Mouse (Mus musculus): Measurements from ENCODE around the gene Tmem140.

Tmem140 gene

DNA sequence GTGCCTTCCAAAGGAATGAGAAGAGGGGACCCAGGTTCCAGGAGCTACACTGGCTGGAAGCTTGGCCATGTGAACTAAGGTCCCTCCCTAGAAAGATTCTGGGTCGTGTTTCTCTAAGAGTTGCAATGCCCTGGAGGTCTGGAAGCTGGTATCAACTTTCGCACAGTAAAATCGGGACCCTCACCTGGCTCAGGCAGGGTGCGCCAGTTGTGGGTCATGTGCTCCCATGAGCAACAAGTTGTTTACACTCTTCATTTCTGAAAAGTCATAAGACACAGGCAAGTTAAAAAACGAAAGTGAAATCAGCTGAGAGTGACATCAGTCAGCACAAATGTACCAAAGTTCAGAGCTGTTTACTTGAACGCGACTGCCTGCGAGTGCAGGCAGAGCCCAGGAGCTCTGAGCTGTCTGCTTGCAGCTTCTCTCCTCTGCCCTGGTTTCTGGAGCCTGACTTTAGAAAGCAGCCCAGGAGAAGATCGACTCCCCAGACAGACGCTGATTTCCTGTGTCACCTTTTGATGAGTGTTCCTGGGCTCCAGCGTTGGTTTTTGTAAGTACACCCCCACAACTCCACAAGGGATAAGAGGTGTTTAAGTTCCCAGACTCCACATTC lies at the start of gene Tmem140:
Gene Tmem140 (plus strand): TSS at position 356 of the 613 bp plus-strand sequence.
- DNase-seq (ENCODE audit: low read depth, low spot score), result no peak

DNA sequence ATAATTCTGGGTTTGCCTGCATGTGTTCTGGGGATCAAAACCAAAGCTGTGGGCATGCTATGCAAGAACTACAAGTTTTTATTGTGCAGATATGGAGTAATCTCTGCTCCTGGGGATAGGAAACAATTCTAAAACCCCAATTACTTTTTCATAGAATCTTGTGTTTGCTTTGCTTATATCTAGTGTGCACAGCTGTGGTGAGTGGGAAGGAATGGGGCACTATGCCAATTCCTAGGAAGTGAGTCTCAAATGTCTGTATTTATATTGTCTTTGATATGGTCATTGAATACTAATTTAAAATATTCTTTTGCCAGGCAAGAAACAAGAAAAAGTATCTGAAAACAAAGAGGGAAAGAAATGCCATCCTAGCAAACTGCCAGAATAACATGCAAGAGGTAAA lies 38.5 kb upstream of the Tmem140 start:
- peak; percentile 68 for DNase-seq (ENCODE audit: low read depth, low spot score)

DNA sequence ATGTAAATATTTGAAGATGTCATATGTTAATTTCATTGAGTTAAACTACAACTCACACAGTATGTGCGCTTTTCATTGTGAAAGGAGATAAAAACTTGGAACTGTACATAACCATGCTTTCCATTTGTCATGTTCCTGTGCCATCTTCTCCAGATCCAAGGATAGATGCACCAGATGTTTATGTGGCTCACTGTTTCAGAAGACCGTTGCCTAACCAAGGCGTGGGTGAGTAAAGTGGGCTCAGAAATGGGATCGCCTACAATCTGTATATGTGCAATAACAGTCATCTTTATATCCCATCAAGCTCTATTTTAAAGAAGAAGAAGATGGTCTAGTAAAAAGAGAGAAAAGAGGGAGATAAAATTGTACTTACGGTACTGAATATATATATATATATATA lies 30.6 kb upstream of the Tmem140 start:
- peak; percentile 78 for DNase-seq (ENCODE audit: low read depth, low spot score)

DNA sequence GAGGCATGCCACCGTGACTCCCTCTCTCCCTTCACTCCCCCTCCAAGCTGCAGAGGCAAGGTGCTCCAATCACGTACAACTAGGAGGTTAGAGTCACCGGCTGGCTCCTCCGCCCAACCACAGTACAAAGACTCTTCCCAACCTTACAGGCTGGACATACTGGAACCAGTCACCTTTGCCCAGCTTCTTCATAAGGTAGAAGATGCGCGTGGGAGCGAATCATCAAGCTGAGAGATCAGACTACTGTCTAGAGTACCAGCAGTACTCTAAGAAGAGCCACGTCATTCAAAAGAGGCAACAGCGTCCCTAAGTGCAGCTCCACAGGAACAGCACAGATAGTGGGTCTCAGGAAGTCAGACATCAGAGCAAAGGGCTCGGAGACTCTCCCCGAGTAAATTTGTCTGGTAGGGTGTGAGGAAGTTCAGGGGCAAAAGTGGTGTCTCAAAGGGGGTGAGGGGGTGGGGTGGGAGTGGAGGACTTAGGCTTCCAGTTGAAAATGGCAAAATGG lies 1.3 kb upstream of the Tmem140 start:
- DNase-seq (ENCODE audit: low read depth, low spot score), result no peak

DNA sequence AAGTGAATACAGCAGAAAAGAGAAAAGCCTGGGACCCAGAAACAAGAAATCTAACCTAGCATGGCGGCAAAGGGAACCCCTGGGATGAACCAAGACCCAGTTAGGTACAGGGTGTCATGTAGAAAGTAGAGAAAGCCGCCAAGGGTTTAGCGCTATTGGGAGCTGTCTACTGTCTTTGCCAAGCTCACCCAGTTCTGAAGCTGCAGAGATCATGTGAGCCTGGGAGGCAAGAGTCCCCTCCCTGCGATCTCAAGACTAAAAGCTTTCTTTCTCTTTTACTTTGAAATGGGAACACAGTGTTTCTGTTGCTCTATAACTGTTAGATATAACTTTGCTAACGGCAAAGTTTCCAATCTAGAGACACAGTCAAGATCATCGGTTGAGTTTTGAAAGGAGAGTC lies 565 bp upstream of the Tmem140 start:
- no peak for DNase-seq (ENCODE audit: low read depth, low spot score)

DNA sequence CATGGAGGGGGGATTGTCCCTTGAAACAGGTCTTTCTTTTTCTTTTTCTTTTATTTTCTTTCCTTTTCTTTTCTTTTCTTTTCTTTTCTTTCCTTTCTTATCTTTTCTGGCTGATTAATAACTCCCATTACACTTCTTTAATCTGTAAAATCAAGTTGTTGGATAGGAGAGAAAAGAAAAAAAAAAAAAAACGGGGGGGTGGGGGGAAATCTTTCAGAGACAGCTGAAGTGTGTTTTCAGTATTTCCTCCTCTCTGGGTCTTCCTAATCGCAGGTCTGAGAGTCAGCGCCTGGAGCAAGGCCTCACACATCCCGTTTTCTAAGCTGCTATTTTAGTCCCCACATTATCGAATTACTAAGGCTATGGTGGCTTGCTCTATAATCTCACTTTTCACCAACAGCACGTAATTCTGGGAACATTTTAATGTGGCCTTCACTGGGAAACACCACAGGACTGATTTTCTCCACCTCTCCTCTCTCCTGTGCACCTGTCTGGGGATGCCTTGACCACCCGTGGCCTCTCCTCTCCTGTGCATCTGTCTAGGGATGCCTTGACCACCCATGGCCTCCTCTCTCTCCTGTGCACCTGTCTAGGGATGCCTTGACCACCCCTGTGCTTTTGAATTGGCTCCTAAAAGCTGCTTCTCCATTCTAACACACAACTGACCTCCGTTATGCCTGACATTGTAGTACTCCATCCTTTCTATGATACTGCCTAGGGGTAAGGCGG lies 1.0 kb downstream of the Tmem140 start:
- no peak for DNase-seq (ENCODE audit: low read depth, low spot score)

DNA sequence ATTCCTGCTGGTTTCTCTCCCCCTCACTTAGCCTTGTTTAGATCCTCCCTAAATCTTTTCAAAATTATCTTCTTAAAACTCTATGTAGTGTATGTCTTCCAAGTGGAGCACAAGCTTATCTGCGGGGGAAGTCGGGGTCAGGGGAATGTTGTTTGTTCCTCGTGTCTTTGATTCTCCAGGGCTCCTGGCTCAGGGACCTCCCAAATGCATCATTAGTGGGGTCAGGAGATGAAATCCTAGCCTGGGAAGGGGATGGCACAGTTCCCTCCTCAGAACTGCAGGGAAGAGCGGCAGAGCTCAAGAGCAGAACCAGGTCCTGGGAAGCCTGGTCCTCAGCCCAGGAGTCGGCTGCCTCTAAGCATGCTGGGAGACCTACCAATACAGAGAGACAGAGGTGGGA lies 2.3 kb downstream of the Tmem140 start:
- DNase-seq (ENCODE audit: low read depth, low spot score), result no peak

DNA sequence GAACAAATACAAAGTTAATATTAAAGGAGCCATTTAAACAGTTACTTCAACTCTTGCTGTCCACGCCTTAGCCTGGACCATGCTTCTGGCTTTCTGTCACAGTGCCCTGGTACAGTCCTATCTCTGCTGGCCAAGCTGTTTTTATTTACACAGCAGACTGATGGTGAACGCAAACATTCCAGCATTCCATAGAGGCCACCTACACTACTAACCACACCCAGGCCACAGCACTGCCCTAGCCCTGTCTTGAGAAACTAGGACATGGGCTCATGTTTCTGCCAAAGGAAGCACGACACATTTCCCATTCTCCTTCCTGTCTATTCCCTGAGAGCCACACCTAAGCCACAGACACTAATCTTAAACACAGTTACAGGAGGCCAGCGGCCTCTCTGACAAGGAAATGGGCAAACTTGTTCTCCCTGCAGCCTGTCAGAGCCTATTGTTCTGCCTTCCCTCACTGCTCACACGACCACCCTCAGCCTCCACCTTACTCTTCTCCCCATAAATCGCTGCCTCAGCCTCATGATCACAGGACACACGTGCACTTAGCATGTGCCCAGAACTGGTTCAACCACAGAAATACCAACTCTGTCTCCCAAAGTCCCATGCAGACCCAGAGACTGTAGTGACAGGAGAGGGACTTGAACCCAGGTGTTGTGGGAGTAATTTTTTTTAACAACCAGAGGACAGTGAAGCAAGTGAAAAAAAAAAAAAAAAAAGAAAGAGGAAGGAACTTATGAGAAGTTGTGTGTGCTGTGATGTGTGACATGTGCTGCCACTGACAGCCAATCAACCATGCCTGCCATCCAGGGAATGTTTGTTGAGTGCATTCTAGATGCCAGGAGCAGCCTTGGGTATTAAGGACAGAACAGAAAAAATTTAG lies 3.0 kb downstream of the Tmem140 start:
- DNase-seq (ENCODE audit: low read depth, low spot score), result no peak

DNA sequence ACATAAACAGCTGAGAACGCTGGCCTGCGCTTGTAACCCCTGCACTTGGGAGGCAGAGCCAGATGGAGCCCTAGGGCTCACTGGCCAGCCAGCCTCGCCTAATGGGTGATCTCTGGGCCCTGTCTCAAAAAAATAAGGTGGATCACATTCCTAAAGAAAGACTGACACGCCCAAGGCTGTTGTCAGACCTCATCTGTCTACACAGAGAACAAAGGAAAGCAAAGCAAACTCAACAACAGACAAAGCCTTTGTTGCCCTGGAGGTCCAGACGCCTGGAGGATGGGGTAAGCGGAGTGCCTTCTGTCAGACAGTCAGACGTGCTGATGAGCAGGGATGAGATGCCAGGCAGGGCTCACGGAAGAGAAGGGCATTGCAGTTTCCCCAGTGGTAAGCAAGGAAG lies 3.8 kb downstream of the Tmem140 start:
- DNase-seq (ENCODE audit: low read depth, low spot score), result no peak

DNA sequence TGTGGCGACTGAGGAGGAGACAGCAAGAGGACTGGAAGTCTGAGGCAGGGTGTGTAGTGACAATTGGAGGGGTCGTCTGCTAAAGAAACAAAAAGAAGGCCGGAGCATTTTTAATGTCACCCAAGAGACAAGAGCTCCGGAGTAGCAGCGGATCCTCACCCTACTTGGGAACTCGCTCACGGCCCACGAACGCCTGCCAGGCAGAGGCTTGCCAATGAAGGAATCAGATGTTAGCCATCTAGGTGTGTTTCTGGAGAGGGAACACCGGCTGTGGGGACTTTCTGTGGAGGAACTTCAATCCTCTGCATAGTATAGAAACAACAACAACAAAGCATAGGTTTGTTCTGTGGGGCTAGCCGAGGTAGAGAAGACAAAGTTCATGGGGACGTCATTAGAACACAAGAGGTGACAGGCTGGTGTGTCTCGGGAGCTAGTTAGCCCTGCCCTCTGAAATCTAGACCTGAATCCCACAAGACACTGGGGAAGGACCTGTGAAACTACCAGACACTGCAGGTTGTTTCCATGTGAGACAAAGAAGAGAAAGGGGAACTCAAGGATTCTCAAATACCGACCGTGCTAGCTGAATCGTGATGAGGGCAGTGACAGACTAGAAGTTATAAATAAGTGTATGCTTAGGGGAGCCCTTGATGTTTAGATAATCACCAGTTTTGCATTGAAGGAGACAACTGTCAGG lies 4.5 kb downstream of the Tmem140 start:
- DNase-seq (ENCODE audit: low read depth, low spot score), result no peak

DNA sequence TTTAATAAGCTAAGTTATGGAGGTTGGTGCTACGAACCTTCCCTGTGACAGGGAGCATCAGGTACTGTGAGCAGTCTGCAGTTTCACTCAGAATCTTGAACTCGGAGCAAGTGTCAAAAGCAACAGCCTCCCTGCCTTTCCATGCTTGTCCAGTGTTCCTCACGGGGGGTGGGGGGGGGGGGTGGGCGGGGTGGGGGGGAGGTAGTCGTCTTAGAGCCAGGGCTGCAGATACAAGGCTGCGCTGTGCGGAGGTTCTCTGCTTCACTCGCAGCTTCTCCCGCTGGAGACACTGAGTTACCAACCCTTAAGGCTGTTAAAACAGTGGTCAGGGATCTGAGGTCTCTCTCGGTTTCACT lies 5.0 kb downstream of the Tmem140 start:
- no peak for DNase-seq (ENCODE audit: low read depth, low spot score)

DNA sequence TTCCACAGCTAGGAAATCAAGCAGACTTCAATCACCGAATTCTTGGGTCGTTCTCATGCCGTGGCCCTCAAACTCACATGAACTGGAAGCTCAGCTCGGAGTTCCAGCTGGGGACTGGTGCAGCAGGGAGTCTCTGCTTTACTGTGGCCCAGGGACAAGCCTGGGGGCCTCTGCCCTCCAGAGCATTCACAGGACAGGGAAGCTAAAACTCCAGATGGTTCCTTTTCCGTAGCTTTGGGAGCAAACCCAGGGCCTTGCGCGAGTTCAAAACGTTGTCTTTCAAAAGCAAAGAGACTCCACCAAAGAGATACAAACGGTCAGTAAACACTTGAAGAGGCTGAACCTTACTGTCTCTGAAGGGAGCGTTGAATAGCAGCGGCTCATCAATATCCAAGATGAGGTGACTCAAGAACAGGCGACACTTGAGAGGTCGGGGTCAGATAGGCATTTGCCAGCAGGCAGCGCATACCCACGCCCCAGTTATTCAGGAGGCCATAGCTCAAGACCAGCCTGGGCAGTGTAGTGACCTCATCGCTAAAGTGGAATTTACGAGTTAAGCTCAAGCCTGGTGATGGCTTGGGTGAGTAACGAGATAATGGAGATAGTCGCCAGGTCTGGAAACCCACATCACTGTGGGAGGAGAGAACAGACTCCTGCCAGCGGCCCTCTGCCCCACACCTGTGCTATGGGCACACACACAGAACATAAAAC lies 5.7 kb downstream of the Tmem140 start:
- no peak for DNase-seq (ENCODE audit: low read depth, low spot score)

DNA sequence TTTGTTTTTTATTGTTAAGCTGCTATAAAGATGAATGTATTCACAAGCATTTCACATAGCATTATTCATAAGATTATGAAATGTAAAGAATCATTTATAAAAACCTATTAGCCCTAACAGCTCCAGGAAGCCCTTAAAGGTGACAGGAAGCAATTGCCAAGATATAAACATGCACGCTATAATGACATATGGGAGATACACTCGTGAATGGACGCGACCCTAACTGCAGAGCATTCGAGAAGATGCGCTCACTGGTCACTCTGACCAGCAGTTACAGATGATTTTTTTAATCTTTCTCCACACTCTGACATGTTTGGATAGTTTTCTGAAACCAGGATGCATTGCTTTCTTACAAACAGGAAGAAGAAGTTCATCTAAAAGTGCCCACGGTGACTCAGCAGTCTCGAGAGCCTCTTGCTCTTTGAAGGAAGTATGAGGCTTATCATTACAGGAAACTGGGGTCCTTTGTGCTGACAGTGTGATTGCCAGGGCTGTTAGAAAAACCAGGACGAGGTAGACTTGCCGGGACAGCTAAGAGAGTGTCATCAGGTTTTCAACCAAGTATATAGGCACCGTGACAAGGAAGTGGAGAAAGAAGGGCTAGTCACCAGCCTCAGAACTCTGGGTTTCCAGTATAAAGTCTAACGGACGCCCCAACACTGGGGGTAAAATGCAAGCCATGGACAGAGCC lies 6.4 kb downstream of the Tmem140 start:
- DNase-seq (ENCODE audit: low read depth, low spot score), result no peak

DNA sequence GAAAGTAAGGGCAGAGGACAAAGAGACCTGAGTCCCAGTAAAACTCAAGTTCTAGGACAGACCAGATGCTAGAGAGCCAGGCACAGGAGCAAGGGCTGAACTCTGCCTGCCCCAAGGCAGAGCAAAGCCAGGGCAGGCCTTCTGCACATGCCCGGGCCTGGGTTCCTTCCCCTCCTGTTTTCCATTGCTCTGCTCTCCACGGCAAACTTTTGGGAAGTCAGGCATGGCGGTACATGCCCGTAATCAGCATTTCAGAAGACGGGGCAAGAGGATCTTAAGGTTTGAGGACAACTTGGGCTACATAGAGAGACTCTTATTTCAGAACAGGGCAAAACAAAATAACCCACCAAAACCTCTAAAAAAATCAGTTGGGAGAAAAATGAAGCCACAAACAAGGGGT lies 7.2 kb downstream of the Tmem140 start:
- DNase-seq (ENCODE audit: low read depth, low spot score), result no peak

DNA sequence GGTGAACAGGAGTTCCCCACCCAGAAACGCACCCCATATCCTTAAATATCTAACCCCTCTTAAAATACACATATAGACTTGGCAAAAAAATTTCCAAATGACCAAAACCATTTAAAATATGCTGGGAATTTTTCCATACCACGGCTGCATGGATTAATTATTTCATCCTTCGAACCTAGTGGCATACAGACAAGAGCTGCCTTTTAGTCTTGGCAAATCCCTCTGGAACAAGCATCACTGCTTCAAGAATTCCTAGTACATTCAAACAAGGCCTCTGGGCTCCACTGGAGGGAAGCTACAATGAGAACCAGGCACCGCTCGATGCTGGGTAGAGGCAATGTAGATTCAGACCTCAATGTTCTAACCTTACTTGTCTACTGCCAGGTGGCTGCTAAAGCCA lies 7.8 kb downstream of the Tmem140 start:
- DNase-seq (ENCODE audit: low read depth, low spot score), result no peak

DNA sequence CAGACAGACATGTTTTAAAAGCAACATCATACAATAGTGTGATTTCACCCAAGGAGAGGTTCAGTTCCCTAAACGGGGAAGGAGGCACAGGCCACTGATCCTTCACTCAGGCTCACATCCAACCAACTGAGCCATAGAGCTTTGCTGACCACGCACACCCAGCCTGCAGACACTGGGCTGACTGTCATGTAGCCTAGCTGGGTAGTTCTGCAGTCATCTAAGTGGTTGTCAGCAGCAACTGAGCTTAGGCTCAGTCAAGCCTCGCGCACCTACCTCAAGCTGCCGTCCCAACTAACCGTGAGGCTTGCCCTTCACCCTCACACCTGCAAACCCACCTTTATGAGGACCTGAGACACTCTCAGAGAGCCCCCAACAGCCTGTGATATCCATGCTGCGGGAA lies 9.0 kb downstream of the Tmem140 start:
- DNase-seq (ENCODE audit: low read depth, low spot score), result peak; percentile 30

DNA sequence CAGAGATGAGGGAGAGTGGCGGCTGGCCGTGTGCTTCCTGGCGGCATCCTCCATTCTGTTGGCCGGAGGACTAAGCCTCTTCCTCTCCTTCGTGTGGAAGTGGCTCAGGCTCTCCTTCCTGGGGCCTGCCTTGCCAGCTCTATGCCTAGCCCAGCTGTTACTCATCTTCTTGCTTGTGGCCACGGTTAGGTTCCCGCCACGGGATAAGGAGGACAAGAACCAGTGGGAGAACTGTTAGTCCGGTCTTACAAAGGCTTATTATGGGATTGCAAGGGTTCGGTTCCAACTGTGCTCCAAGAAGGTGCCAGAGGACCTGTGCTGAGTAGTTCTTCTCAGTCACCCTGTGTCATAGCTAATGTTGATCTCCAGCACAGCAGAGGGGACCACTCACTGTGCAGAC lies 9.9 kb downstream of the Tmem140 start:
- no peak for DNase-seq (ENCODE audit: low read depth, low spot score)

DNA sequence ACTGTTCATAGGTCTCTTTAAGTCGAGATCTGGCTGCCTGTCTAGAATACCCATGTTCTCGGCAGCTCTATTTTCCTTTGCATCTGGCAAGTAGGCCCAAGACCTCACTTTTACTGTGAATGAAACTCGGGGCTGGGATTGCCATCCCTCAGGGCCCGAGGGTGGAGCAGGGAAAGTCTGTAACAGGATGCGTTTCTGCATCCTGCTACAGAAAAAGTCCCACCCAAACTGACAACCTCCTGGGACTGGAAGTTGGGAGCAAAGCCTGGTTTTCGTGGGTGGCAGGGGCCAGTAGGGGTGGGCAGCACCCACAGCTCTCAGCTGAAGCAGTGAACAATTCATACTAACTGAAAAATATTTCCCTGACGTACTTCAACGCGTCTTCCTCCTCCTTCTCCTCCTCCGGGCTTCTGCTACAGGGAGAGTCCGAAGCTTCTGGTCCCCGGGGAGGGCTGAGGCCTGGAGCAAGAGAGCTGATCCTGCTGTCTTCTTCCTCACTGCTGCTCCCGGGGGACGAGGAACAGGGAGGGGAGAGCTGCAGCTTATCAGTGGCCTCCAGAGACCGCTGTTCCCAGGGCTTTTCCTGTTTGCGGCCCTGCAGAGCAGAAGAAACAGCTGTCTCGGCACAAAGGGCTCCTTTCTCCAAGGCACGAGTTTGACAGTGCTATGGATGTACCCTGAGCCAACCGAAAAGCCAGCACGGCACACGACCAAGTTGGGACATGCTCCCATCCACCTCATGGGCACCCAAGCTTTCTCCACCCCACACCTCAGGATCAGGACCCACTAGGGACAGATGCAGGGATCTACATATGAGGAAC lies 11.4 kb downstream of the Tmem140 start:
- peak; percentile 66 for DNase-seq (ENCODE audit: low read depth, low spot score)

DNA sequence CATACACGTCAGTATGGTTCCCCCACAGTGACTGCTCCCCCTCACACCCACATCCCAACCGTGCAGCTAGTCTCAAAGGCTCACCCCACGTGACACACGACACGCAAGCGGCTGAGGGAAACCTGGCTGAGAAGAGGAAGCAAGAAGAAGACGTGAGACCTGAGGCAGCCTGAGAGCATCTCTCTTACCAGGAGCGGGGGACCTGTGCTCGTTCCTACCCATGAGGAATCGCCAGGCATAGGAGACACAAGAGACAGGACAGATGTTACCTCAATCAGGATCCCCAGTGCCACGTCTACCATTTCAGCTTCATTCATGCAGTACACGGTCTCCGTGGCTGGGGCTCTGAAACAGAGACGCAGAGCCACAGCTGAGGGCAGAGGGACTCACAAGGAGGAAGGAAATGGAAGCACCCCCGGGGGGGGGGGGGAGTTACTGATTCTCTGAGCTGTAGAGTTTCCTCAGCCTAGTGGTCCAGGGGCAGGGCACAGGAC lies 12.4 kb downstream of the Tmem140 start:
- peak; percentile 65 for DNase-seq (ENCODE audit: low read depth, low spot score)
